Comparison of ENCODE assay signal across 21 mouse cellular contexts in the genomic region with DNA sequence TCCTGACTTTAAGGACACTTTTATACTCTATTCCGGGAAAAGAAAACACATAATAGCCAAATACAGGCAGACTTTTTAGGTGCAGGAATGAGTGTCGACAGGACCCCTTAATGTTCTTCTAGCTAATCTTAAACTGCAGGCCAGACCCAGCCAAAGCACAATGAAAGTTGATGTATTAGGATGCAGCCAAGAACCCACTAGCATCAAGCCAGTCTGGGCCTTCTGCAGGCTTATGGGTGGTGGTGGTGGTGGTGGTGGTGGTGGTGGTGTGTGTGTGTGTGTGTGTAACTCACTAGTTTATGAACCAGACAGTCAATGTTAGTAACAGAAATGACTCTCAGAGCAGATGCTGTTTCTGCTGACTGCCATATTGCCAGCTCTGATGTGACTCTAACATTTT.
DNase-seq lines count a peak whose midpoint lies in the region; ATAC-seq and TF ChIP-seq lines count a peak whose summit lies in the region.
"Had no signal": no experiment of that assay in that cellular context is flagged by ENCODE, and none has a peak within 500 bp of the region (broad histone marks: within the 10 kb centered on the region; RNA-seq: fewer than 3 reads in every experiment).

No protein-coding gene starts in this region.

- no peak overlapping the region for H3K9ac ChIP-seq in forebrain, embryonic 14.5 days (ENCODE audit: low read length)
- H3K9ac ChIP-seq in kidney, embryonic 14.5 days (ENCODE audit: low read depth, low read length), result no peak overlapping the region
- H3K9ac ChIP-seq in liver, embryonic 15.5 days, result no peak overlapping the region
- H3K9ac ChIP-seq in liver, embryonic 12.5 days, result no peak overlapping the region
- no peak overlapping the region for H3K9ac ChIP-seq in stomach, postnatal 0 days (ENCODE audit: low read length)
- H3K9ac ChIP-seq: heart, embryonic 15.5 days; hindbrain, embryonic 14.5 days; midbrain, embryonic 12.5 days; neural tube, embryonic 15.5 days had no signal

- H3K9me3 ChIP-seq in forebrain, embryonic 10.5 days, result no peaks in the 10 kb centered on the region
- H3K9me3 ChIP-seq in forebrain, embryonic 14.5 days (replicated peaks; ENCODE audit: control insufficient read depth, low read length), result no peaks in the 10 kb centered on the region
- H3K9me3 ChIP-seq in kidney, embryonic 14.5 days (ENCODE audit: control insufficient read depth, low read length), result no peaks in the 10 kb centered on the region
- no peaks in the 10 kb centered on the region for H3K9me3 ChIP-seq in liver, embryonic 15.5 days (replicated peaks)
- no peaks in the 10 kb centered on the region for H3K9me3 ChIP-seq in liver, embryonic 12.5 days (replicated peaks)
- no peaks in the 10 kb centered on the region for H3K9me3 ChIP-seq in stomach, postnatal 0 days (ENCODE audit: control insufficient read depth, low read length)
- H3K9me3 ChIP-seq: heart, embryonic 15.5 days; midbrain, embryonic 12.5 days; neural tube, embryonic 15.5 days had no signal

- peaks cover 24% of the 10 kb centered on the region for H3K4me1 ChIP-seq in forebrain, embryonic 10.5 days
- H3K4me1 ChIP-seq in forebrain, embryonic 14.5 days (ENCODE audit: control insufficient read depth, insufficient read depth, low read length), result peaks cover 12% of the 10 kb centered on the region
- peaks cover 7% of the 10 kb centered on the region for H3K4me1 ChIP-seq in kidney, embryonic 14.5 days (ENCODE audit: control insufficient read depth, insufficient read depth, low read length)
- peaks cover 6% of the 10 kb centered on the region; the same call in 1 of the 2 replicates for H3K4me1 ChIP-seq in liver, embryonic 15.5 days (replicated peaks)
- 0 out of 2 replicates have a peak, but pooled peaks cover 3% of the 10 kb centered on the region for H3K4me1 ChIP-seq in liver, embryonic 12.5 days
- no peaks in the 10 kb centered on the region for H3K4me1 ChIP-seq in stomach, postnatal 0 days (replicated peaks; ENCODE audit: control insufficient read depth, insufficient read depth)

- 89% methylated on average over 2 of the region's 2 CpGs for WGBS in forebrain, embryonic 10.5 days
- WGBS in forebrain, embryonic 14.5 days, result 68% methylated on average over 2 of the region's 2 CpGs
- 67% methylated on average over 2 of the region's 2 CpGs for WGBS in kidney, embryonic 14.5 days
- WGBS in liver, embryonic 15.5 days (ENCODE audit: insufficient replicate concordance), result 71% methylated on average over 2 of the region's 2 CpGs
- 78% methylated on average over 2 of the region's 2 CpGs for WGBS in liver, embryonic 12.5 days (ENCODE audit: insufficient replicate concordance)
- 51% methylated on average over 2 of the region's 2 CpGs for WGBS in stomach, postnatal 0 days

- H3K27me3 ChIP-seq in forebrain, embryonic 10.5 days (ENCODE audit: poor library complexity, severe bottlenecking), result no peaks in the 10 kb centered on the region
- no peaks in the 10 kb centered on the region for H3K27me3 ChIP-seq in forebrain, embryonic 14.5 days (replicated peaks; ENCODE audit: control insufficient read depth, insufficient read depth, low read length)
- H3K27me3 ChIP-seq in kidney, embryonic 14.5 days (ENCODE audit: control insufficient read depth, insufficient read depth, low read length), result no peaks in the 10 kb centered on the region
- no peaks in the 10 kb centered on the region for H3K27me3 ChIP-seq in liver, embryonic 15.5 days
- no peaks in the 10 kb centered on the region for H3K27me3 ChIP-seq in liver, embryonic 12.5 days (replicated peaks)
- no peaks in the 10 kb centered on the region for H3K27me3 ChIP-seq in stomach, postnatal 0 days (ENCODE audit: control insufficient read depth, insufficient read depth, low read length)
- H3K27me3 ChIP-seq: heart, embryonic 15.5 days; midbrain, embryonic 12.5 days; neural tube, embryonic 15.5 days had no signal

- no peak overlapping the region for H3K4me3 ChIP-seq in forebrain, embryonic 10.5 days
- H3K4me3 ChIP-seq in forebrain, embryonic 14.5 days (ENCODE audit: low read depth, low read length), result no peak overlapping the region
- H3K4me3 ChIP-seq in kidney, embryonic 14.5 days (ENCODE audit: low read length), result no peak overlapping the region
- no peak overlapping the region for H3K4me3 ChIP-seq in liver, embryonic 15.5 days (replicated peaks)
- no peak overlapping the region for H3K4me3 ChIP-seq in liver, embryonic 12.5 days
- H3K4me3 ChIP-seq in stomach, postnatal 0 days (ENCODE audit: low read depth, low read length), result no peak overlapping the region
- H3K4me3 ChIP-seq: erythroblast, embryonic 14.5 days; heart, embryonic 15.5 days; midbrain, embryonic 12.5 days; neural tube, embryonic 15.5 days had no signal

- no peak for DNase-seq in forebrain, embryonic 10.5 days (ENCODE audit: extremely low spot score, low spot score)
- DNase-seq in forebrain, embryonic 14.5 days (ENCODE audit: low spot score), result no peak
- no peak for DNase-seq in kidney, adult 11 months
- DNase-seq in stomach, postnatal 0 days (ENCODE audit: low spot score), result no peak
- no peak for DNase-seq in cerebellum, postnatal 36 days
- DNase-seq: adrenal gland, postnatal 36 days; cerebellum, adult 9-11 months; gastrocnemius, postnatal 25 days; kidney, postnatal 25 days; lung, adult 2 months; right cerebral cortex, postnatal 4 days; thymus, postnatal 14 days had no signal

- H3K36me3 ChIP-seq in forebrain, embryonic 10.5 days (replicated peaks), result no peaks in the 10 kb centered on the region
- H3K36me3 ChIP-seq in forebrain, embryonic 14.5 days (ENCODE audit: control insufficient read depth, insufficient read depth, low read length), result no peaks in the 10 kb centered on the region
- H3K36me3 ChIP-seq in kidney, embryonic 14.5 days (ENCODE audit: control insufficient read depth, insufficient read depth, low read length), result no peaks in the 10 kb centered on the region
- H3K36me3 ChIP-seq in liver, embryonic 15.5 days (replicated peaks), result no peaks in the 10 kb centered on the region
- no peaks in the 10 kb centered on the region for H3K36me3 ChIP-seq in liver, embryonic 12.5 days
- H3K36me3 ChIP-seq in stomach, postnatal 0 days (ENCODE audit: control insufficient read depth, insufficient read depth, low read length), result no peaks in the 10 kb centered on the region
- H3K36me3 ChIP-seq: heart, embryonic 15.5 days; midbrain, embryonic 12.5 days; neural tube, embryonic 15.5 days had no signal

- no peak for ATAC-seq in forebrain, embryonic 14.5 days
- ATAC-seq in kidney, embryonic 14.5 days (ENCODE audit: low FRiP score, low TSS enrichment), result no peak
- no peak for ATAC-seq in liver, embryonic 15.5 days (ENCODE audit: insufficient read depth)
- ATAC-seq in liver, embryonic 12.5 days, result no peak
- no peak for ATAC-seq in stomach, postnatal 0 days (ENCODE audit: low FRiP score, low TSS enrichment)

- peak overlapping the region; percentile 76; the same call in 1 of the 2 replicates for H3K27ac ChIP-seq in forebrain, embryonic 10.5 days
- H3K27ac ChIP-seq in forebrain, embryonic 14.5 days (ENCODE audit: low read depth, low read length), result no peak overlapping the region
- peak overlapping the region; percentile 76; the same call in 1 of the 2 replicates for H3K27ac ChIP-seq in kidney, embryonic 14.5 days (ENCODE audit: low read depth, low read length)
- H3K27ac ChIP-seq in liver, embryonic 15.5 days (replicated peaks), result peak overlapping the region; percentile 53; the same call in 1 of the 2 replicates
- H3K27ac ChIP-seq in liver, embryonic 12.5 days, result no peak overlapping the region
- H3K27ac ChIP-seq in stomach, postnatal 0 days (replicated peaks), result peak overlapping the region; percentile 74
- H3K27ac ChIP-seq: hindbrain, embryonic 14.5 days; macrophage had no signal

- TF ChIP-seq EP300 in stomach, postnatal 0 days (optimal IDR thresholded peaks at IDR 0.05), result no peak

- H3K4me2 ChIP-seq in forebrain, embryonic 14.5 days (ENCODE audit: low read length), result no peak overlapping the region
- H3K4me2 ChIP-seq in kidney, embryonic 14.5 days (replicated peaks; ENCODE audit: low read depth, low read length), result no peak overlapping the region
- no peak overlapping the region for H3K4me2 ChIP-seq in liver, embryonic 15.5 days
- no peak overlapping the region for H3K4me2 ChIP-seq in liver, embryonic 12.5 days
- no peak overlapping the region for H3K4me2 ChIP-seq in stomach, postnatal 0 days (replicated peaks; ENCODE audit: low read depth)
- H3K4me2 ChIP-seq: heart, embryonic 15.5 days; hindbrain, embryonic 14.5 days; neural tube, embryonic 15.5 days had no signal

- no peak for TF ChIP-seq CTCF in stomach, postnatal 0 days (IDR thresholded peaks at IDR 0.05; ENCODE audit: low read depth)

Comparison
In these comparisons a context has a peak if more than half of its experiments do, and no peak if none do; other contexts are left out.
1. H3K27ac ChIP-seq: peak in forebrain, embryonic 10.5 days (single experiment), kidney, embryonic 14.5 days (single experiment), liver, embryonic 15.5 days (single experiment) and stomach, postnatal 0 days (single experiment); none in forebrain, embryonic 14.5 days (single experiment) and liver, embryonic 12.5 days (single experiment).